Mouse (Mus musculus) gastrocnemius, adult 2 months (tissue): ENCODE results near the gene Phkg1. TPM values are rescaled to one million over a fixed set of nuclear protein-coding genes. Genes with fewer than 3 reads are reported as not detected.
A peak's percentile ranks its signal among the peaks of the same experiment; 100 is the strongest.

ENCODE experiments used
- DNase-seq: peaks from one replicate; pipeline ENCODE4 v3.0.0; 2022
- H3K27ac ChIP-seq: fragments of 200-600 bp; 2 replicates; pipeline ENCODE4 v1.8.1; 2022; ENCODE audit warnings: mild to moderate bottlenecking
- H3K4me3 ChIP-seq: fragments of 200-600 bp; 2 replicates; pipeline ENCODE4 v1.8.1; 2022; ENCODE audit warnings: mild to moderate bottlenecking, moderate library complexity
- CTCF ChIP-seq: fragments of 200-600 bp; IDR thresholded peaks from 2 replicates; pipeline ENCODE4 v1.8.1; 2022; ENCODE audit warnings: antibody characterized with exemption, mild to moderate bottlenecking, moderate library complexity
- intact Hi-C: fragments of 180-260 bp; cut with DNase I; formaldehyde crosslinking; loops from one replicate; pipeline ENCODE4 v1.15.1; 2025
- total RNA-seq, 2 experiments: library from RNA; stranded (reverse); gene quantifications; 2 replicates each; pipeline ENCODE4 v1.2.3; 2021

Gene Phkg1
- total RNA-seq, 2 experiments from 2014 or later = 314 to 437 TPM

DNA sequence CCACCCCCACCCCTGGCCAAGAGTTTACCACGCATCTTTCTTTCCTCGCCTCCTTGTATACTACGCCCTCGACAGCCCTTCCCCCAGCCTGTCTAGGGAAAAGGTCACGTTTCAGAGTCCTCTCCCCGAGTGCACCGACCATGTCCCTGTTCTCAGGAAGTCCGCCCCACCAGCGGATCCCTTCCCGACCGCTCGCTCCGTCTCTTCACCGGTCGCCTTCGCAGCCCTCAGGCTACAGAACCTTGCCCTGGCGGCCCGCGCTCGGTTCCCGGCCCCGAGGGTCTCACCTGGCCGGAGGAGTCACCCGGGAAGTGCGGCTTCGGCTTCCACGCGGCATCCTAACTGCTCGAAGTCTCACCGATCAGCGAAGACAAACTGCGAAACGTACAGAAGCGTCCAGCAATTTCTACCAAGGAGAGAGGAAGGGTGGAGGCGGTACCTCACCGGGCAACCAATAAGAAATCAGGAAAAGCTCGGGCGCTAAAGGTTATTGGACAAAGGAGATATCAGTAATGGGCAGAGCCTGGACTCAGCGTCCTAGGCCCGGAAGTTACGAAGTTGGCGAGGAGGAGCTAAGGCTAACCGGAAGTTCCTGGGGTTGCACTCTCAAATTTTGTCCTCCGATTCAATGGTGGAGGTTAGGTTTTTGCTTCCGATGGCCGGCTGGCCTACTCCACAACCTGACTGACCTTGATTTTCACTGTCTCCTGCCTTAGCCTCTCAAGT lies 11.3 kb downstream of the Phkg1 start, which contains the start of gene Chchd2:
Gene Chchd2, minus strand, starts transcription at position 560 of the 726 bp plus-strand sequence.
- peak within 1 kb of the TSS; percentile 98 for H3K27ac ChIP-seq
- peak; percentile 94 for DNase-seq
- intact Hi-C loops = no loop called here
- peak within 1 kb of the TSS; percentile 76 for H3K4me3 ChIP-seq
- no peak for TF ChIP-seq CTCF

DNA sequence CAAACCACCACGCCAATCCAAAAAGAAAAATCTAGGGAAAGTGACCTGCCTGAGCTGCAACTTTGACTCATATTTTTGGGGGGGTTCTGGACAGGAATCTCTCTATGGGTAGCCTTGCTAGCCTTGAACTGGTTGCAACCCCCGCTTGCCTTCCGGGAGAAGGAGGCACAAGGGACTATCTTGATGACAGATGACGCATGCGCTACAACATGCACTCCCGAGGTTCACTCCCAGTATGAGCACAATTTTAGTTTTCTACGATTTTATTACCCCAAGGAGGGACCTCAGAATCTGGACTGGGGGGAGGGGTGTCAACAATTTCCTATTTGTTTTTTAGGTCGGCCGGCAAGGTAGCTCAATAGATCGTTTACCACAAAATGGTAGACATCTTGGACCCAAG lies 12.1 kb downstream of the Phkg1 start:
- intact Hi-C loops = no loop called here
- H3K4me3 ChIP-seq = peak overlapping the region; percentile 76
- no peak for TF ChIP-seq CTCF
- H3K27ac ChIP-seq = peak overlapping the region; percentile 98
- DNase-seq = no peak

DNA sequence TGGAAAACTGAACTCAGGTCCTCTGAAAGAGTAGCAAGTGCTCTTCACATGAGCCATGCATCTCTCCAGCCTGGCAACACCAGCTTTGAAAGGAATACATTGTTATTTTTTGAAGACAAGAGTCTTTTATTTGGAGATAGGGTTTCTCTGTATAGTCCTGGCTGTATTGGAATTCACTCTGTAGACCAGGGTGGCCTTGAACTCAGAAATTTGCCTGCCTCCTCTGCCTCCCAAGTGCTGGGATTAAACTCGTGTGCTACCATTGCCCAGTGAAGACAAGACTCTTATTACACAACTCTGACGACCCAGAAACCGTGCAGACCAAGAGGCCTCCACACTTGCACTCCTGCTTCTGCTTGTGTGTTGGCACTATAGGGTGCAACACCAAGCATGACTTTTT lies 18.5 kb downstream of the Phkg1 start:
- intact Hi-C loops = no loop called here
- TF ChIP-seq CTCF = no peak
- H3K4me3 ChIP-seq = no peak overlapping the region
- no peak overlapping the region; the same call in 1 of the 2 replicates for H3K27ac ChIP-seq
- no peak for DNase-seq

DNA sequence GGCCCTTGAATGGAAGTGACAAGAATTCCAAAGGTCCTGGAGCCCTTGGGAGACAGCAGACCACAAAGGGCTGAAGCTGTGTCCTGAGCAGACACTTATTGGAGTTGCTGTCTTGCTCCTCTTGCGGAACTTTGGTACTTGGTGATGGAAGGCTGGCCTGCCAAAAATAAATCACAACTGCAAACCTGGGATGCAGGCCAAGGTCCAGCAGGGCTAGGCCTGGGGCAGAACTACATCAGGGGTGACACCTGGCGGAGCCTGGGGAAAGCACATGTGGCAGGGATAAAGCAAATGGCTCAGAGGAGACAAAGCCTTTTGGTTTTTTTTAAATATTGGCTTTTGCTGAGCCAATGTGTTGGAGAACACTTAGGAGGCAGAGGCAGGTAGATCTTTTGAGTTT lies 19.4 kb downstream of the Phkg1 start:
- TF ChIP-seq CTCF = peak; percentile 84
- Histone ChIP-seq H3K27ac (peak overlapping the region; percentile 97), H3K4me3 (peak overlapping the region; percentile 75)
- intact Hi-C loops = no loop called here
- DNase-seq = peak; percentile 93

DNA sequence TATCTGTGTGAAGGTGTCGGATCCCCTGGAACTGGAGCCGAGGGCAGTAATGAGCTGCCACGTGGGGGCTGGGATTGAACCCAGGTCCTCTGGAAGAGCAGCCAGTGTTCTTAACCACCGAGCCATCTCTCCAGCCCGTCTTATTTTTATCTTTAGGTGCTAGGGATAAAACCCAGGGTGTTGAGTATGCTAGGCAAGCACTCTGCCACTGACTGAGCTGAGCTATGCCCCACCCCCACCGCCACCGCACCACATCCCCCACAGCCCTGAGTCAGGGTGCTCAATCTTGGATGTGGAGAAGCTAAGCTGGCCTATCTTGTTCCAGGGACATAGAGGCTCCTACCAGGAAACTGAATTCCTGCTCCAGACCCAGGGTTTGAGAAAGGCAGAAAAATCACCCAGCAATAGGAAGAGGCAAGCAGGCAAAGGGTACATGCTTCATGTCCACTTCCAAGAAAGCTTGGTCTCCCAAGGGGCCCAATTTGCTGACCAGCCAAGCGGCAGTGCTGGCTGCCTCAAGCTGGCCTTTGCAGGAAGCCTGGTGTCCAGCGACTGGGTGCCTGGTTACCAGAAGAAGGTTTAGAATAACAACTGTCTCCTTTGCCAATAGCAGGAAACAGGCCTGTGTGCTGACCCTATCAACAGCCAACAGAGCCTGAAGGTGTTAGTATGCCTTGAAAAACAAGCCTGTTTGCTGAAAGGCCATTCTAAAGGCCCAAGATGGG lies 20.5 kb downstream of the Phkg1 start:
- Histone ChIP-seq H3K27ac (peak overlapping the region; percentile 97), H3K4me3 (peak overlapping the region; percentile 75)
- peak; percentile 89 for DNase-seq
- TF ChIP-seq CTCF = no peak
- intact Hi-C loops = no loop called here

DNA sequence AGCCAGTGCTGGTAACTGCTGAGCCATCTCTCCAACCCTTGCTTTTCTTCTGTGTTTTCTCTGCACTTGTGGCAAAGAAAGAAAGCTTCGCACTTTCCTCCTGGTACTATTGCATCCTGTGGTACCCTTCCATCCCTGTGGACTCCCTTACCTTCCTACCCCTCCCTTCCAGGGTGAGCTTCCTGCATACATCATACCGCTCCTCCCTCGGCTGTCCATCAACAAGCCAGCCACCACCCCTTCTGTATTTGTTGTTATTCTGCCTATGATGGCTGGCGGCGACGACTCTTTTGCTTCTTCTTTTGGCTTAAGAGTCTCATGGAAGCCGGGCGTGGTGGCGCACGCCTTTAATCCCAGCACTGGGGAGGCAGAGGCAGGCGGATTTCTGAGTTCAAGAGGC lies 23.3 kb downstream of the Phkg1 start:
- DNase-seq = no peak
- peak overlapping the region; percentile 74 for H3K27ac ChIP-seq
- no peak for TF ChIP-seq CTCF
- H3K4me3 ChIP-seq = peak overlapping the region; percentile 48
- intact Hi-C loops = no loop called here

DNA sequence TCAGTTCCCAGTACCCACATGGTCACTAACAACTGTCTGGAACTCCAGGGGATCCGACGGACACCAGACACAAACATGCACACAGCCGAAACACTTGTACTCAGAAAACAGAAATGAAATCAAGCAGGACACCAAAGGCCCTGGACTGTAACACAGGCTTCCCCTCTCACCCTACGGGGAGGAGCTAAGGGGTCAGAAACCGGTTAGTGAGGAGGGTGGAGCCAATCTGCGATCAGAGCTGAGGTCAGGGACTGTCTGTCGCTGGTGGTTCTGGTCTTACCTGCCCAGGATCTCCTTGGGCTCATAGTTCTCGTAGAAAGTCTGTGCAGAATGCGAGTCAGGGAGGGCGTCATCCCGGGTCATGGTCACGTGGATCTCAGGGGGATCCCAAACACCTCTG lies 24.4 kb downstream of the Phkg1 start:
- Histone ChIP-seq H3K4me3 (peak overlapping the region; percentile 40), H3K27ac (peak overlapping the region; percentile 89)
- intact Hi-C loops = no loop called here
- no peak for DNase-seq
- TF ChIP-seq CTCF = no peak

- TF ChIP-seq CTCF = no peak
- Histone ChIP-seq H3K4me3 (peak overlapping the region; percentile 19; the same call in 1 of the 2 replicates), H3K27ac (peak overlapping the region; percentile 89)
- peak; percentile 64 for DNase-seq
- intact Hi-C loops = no loop called here
Measured at GRCm38 (mm10) chr5:129871238-129871637, 27.1 kb downstream of the Phkg1 start.

- Histone ChIP-seq H3K27ac (peak overlapping the region; percentile 89), H3K4me3 (no peak overlapping the region)
- DNase-seq = no peak
- TF ChIP-seq CTCF = no peak
- intact Hi-C loops = no loop called here
Measured at GRCm38 (mm10) chr5:129869238-129869995, 28.9 kb downstream of the Phkg1 start.

DNA sequence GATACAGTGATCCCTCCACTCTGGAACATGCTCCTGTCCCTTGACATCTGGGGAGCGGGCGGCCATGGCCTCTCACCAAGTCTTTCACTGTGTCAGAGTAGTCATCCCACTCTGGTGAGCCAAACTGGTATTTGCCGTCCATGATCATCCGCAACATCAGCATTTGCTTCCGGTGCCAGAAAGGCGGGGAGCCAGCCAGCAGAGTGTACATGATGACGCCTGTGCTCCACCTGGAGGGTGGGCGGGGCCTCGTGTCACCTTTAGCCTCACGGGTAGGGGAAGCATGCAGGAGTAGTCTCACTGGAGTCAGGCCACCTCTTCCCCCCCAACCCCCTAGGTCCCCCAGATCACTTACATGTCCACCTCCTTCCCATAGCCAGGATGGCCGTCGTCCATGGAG lies 32.5 kb downstream of the Phkg1 start:
- Histone ChIP-seq H3K27ac (peak overlapping the region; percentile 67), H3K4me3 (no peak overlapping the region)
- DNase-seq = peak; percentile 71
- intact Hi-C loops = no loop called here
- no peak for TF ChIP-seq CTCF

DNA sequence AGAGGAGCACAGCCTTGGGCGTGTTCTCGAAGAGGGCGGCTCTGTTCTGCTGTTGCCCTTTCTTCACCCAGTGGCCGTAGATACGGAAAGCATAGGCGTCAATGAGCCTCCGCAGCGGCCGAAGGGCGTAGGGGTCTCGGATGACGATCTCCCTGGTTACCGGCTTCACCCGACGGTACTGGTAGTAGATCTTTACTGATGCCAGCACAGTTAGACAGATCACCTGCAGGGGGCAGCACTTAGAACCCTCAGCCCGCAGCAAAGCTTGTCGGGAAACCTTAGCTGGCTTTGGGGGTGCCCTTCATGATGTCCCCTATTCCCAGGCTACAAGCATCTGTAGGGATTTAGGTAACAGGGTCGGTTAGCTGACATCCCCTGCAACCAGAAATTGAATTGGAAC lies 33.9 kb downstream of the Phkg1 start:
- intact Hi-C loops = no loop called here
- Histone ChIP-seq H3K4me3 (peak overlapping the region; percentile 35), H3K27ac (peak overlapping the region; percentile 72)
- DNase-seq = peak; percentile 73
- TF ChIP-seq CTCF = peak; percentile 73

- DNase-seq = no peak
- intact Hi-C loops = no loop called here
- H3K4me3 ChIP-seq = no peak overlapping the region
- TF ChIP-seq CTCF = no peak
- peak overlapping the region; percentile 13; the same call in 1 of the 2 replicates for H3K27ac ChIP-seq
Measured at GRCm38 (mm10) chr5:129862325-129862724, 36.0 kb downstream of the Phkg1 start.

GRCm38 (mm10) chr5:129856414-129856813 lies 41.9 kb downstream of the Phkg1 start:
- no peak overlapping the region for H3K4me3 ChIP-seq
- DNase-seq = no peak
- intact Hi-C loops = no loop called here
- no peak overlapping the region for H3K27ac ChIP-seq
- TF ChIP-seq CTCF = peak; percentile 22; the same call in 1 of the 2 replicates
